Mouse (Mus musculus) adrenal gland, adult 8-10 months (tissue): ENCODE data around the gene Ndufs8. TPM values are rescaled to one million over a fixed set of nuclear protein-coding genes. Genes with fewer than 3 reads are reported as not detected.
"Not testable (repeated sequence)": the region's sequence is repeated elsewhere in the genome, so short reads cannot be mapped to it uniquely, and the experiment has no call there.

Experiments used
- DNase-seq: peaks from one replicate; pipeline ENCODE4 v3.0.0; 2022
- total RNA-seq, 4 experiments: library from RNA; stranded (reverse); gene quantifications; 2 replicates each; pipeline ENCODE4 v1.2.4; 2022

Gene Ndufs8
- total RNA-seq, result 100 to 1,000 TPM; 241 to 358 (median 291) TPM

GRCm38 (mm10) chr19:3912337-3913204, at the start of gene Ndufs8:
Ndufs8 (minus strand) TSS chr19:3912774.
- DNase-seq, result peak; percentile 95

- DNase-seq, result not testable (repeated sequence)
These were observed 49.2 kb upstream of the Ndufs8 start for GRCm38 (mm10) chr19:3961805-3962204.

GRCm38 (mm10) chr19:3960211-3960610, 47.6 kb upstream of the Ndufs8 start:
- DNase-seq, result no peak

GRCm38 (mm10) chr19:3959030-3959429, 46.5 kb upstream of the Ndufs8 start:
- no peak for DNase-seq

- no peak for DNase-seq
These were observed 45.9 kb upstream of the Ndufs8 start, which contains the start of gene Aldh3b3 for GRCm38 (mm10) chr19:3958470-3958869. Aldh3b3 (plus strand) TSS chr19:3958645.

GRCm38 (mm10) chr19:3957296-3958036, 44.9 kb upstream of the Ndufs8 start:
- not testable (repeated sequence) for DNase-seq

GRCm38 (mm10) chr19:3955804-3956203, 43.2 kb upstream of the Ndufs8 start:
- no peak for DNase-seq

- peak; percentile 30 for DNase-seq
These were observed 42.5 kb upstream of the Ndufs8 start for GRCm38 (mm10) chr19:3955033-3955432.

- DNase-seq, result no peak
These were observed 39.5 kb upstream of the Ndufs8 start for GRCm38 (mm10) chr19:3952099-3952498.

- no peak for DNase-seq
These were observed 38.9 kb upstream of the Ndufs8 start for GRCm38 (mm10) chr19:3951461-3951860.

GRCm38 (mm10) chr19:3950331-3950730, 37.8 kb upstream of the Ndufs8 start:
- no peak for DNase-seq

GRCm38 (mm10) chr19:3948546-3948945, 36.0 kb upstream of the Ndufs8 start:
- DNase-seq, result no peak

- DNase-seq, result no peak
These were observed 35.2 kb upstream of the Ndufs8 start for GRCm38 (mm10) chr19:3947813-3948212.

GRCm38 (mm10) chr19:3946715-3947114, 34.1 kb upstream of the Ndufs8 start:
- DNase-seq, result no peak

- no peak for DNase-seq
These were observed 33.4 kb upstream of the Ndufs8 start for GRCm38 (mm10) chr19:3945872-3946564.

- DNase-seq, result no peak
These were observed 30.6 kb upstream of the Ndufs8 start for GRCm38 (mm10) chr19:3942986-3943735.

GRCm38 (mm10) chr19:3942315-3942714, 29.7 kb upstream of the Ndufs8 start:
- no peak for DNase-seq

- DNase-seq, result no peak
These were observed 23.6 kb upstream of the Ndufs8 start for GRCm38 (mm10) chr19:3935896-3936850.

GRCm38 (mm10) chr19:3935032-3935895, 22.7 kb upstream of the Ndufs8 start, which contains the start of gene Unc93b1:
Unc93b1 (plus strand) TSS chr19:3935186.
- DNase-seq, result peak; percentile 82

GRCm38 (mm10) chr19:3931716-3932115, 19.1 kb upstream of the Ndufs8 start:
- DNase-seq, result no peak
